Mouse (Mus musculus): ENCODE data around the gene Prpf8.

DNA sequence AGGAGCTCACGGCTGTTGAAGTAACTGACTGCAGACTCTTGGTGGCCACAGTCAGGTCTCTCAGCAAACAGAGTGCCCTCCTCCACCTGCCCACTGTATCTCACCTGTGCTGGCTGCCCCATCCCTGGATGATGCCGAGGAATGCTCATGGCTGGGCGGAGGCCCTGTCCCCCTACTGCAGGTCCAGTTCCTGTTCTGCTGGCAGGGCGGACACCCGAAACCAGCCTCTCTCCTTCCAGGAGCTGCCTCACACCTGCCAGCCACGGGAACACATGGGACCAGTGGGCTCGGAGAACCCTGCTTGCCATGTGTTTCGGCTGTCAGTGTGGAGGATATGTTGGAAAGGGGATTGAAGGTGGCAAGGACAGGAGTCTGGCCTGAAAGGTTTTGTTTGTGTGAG lies 53.6 kb downstream of the Prpf8 start:
- TF ChIP-seq CTCF (conservative IDR thresholded peaks at IDR 0.05; ENCODE audit: low read length) (no peak), NANOG (IDR thresholded peaks at IDR 0.05; ENCODE audit: borderline replicate concordance, low read length) (no peak), POU5F1 (IDR thresholded peaks at IDR 0.05; ENCODE audit: borderline replicate concordance, low read length) (no peak)

Measured in E14TG2a.4 (cell line).